Mouse (Mus musculus): ENCODE data around the gene Csf3.

GRCm38 (mm10) chr11:98696454-98697216 lies 4.4 kb upstream of the Csf3 start:
- TF ChIP-seq POLR2A (IDR thresholded peaks at IDR 0.05; ENCODE audit: insufficient read depth, low read length): no peak
- no peak for TF ChIP-seq CTCF (IDR thresholded peaks at IDR 0.05; ENCODE audit: low read depth, low read length)

Measured in ES-Bruce4 (cell line).